Mouse (Mus musculus): ENCODE data around the gene Mall. TPM values are rescaled to one million over a fixed set of nuclear protein-coding genes. Genes with fewer than 3 reads are reported as not detected.

Gene Mall
- polyA plus RNA-seq, 1 experiment from 2014 or later = 2.2 TPM

DNA sequence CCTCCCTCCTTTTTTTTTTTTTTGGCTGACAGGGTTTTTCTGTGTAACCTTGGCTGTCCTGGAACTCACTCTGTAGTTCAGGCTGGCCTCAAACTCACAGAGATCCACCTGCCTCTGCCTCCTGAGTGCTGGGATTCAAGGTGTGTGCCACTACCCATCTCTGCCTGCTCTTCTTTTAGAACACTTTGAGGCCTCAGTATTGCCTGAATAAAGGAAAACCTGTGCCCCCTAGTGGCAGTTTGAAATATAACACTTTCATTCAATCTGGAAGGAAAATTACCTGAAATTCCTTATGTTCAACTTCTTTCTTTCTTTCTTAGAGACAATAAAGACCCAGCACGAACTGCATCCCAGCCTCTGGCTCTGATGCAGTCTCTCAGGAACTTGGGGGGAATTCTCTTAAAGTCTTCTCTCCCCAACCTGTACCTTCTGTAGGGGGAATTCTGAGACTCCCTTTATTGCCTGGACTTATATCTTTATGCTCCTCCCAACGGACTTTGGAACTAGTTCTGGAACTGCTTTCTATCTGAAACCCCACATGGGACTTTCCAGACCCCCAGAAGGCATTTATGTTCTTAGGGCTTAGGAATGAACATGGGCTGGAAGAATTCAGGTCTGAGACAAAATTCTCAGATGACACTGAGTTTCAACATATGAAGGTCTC, 61.8 kb downstream of the Mall start:
- H3K27ac ChIP-seq (ENCODE audit: low read depth, low read length) = no peak overlapping the region
- DNase-seq (ENCODE audit: low spot score) (no peak), ATAC-seq (ENCODE audit: insufficient read depth, low FRiP score, low TSS enrichment) (no peak)
- no peaks in the 10 kb centered on the region for H3K9me3 ChIP-seq (ENCODE audit: control insufficient read depth, low read length)
- H3K4me1 ChIP-seq (ENCODE audit: control insufficient read depth, insufficient read depth, low read length) = no peaks in the 10 kb centered on the region
- H3K9ac ChIP-seq (ENCODE audit: low read length) = no peak overlapping the region
- H3K4me3 ChIP-seq (ENCODE audit: low read depth, low read length) = no peak overlapping the region
- WGBS = 23% methylated on average over 2 of the region's 2 CpGs
- no peak overlapping the region for H3K4me2 ChIP-seq (ENCODE audit: low read depth)
- no peaks in the 10 kb centered on the region for H3K36me3 ChIP-seq (ENCODE audit: control insufficient read depth, insufficient read depth, low read length)
- no peaks in the 10 kb centered on the region for H3K27me3 ChIP-seq (ENCODE audit: control insufficient read depth, insufficient read depth, low read length)

- H3K4me3 ChIP-seq (ENCODE audit: low read depth, low read length) = no peak overlapping the region
- DNase-seq (ENCODE audit: low spot score) = no peak
- H3K27ac ChIP-seq (ENCODE audit: low read depth, low read length) = no peak overlapping the region
- H3K36me3 ChIP-seq (ENCODE audit: control insufficient read depth, insufficient read depth, low read length) = no peaks in the 10 kb centered on the region
- no peaks in the 10 kb centered on the region for H3K27me3 ChIP-seq (ENCODE audit: control insufficient read depth, insufficient read depth, low read length)
- ATAC-seq (ENCODE audit: insufficient read depth, low FRiP score, low TSS enrichment) = no peak
- no peak overlapping the region for H3K4me2 ChIP-seq (ENCODE audit: low read depth)
- no peak overlapping the region for H3K9ac ChIP-seq (ENCODE audit: low read length)
- no peaks in the 10 kb centered on the region for H3K4me1 ChIP-seq (ENCODE audit: control insufficient read depth, insufficient read depth, low read length)
- no peaks in the 10 kb centered on the region for H3K9me3 ChIP-seq (ENCODE audit: control insufficient read depth, low read length)
Measured at GRCm38 (mm10) chr2:127667015-127667414, 62.7 kb downstream of the Mall start.

DNA sequence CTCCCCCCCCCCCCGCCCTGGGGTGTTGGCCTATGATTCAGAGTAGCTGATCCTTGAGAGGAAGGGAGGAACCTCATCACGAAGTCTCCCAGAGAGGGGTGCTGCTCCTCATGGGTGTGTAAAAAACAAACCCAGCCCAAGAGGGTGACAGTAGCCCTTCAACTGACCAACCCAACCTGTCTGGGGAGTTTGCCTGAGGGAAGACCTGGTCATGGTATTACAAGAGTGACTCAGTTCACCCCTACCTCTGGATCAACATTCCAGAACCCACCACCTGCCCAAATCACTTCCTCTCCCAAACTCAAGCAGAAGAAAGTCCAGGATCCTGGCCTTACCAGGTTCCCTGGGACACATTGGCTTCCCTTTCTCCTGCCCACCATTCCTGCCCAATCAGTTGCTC, 67.0 kb downstream of the Mall start:
- no peak overlapping the region for H3K4me3 ChIP-seq (ENCODE audit: low read depth, low read length)

GRCm38 (mm10) chr2:127656086-127656720, 73.5 kb downstream of the Mall start, which contains the start of gene Mal:
Gene Mal, minus strand, starts transcription at chr2:127656695.
- ATAC-seq (ENCODE audit: insufficient read depth, low FRiP score, low TSS enrichment) (no peak), DNase-seq (ENCODE audit: low spot score) (peak; percentile 44)
- Histone ChIP-seq H3K9ac (ENCODE audit: low read length) (peak within 1 kb of the TSS; percentile 29; the same call in 1 of the 2 replicates), H3K4me2 (ENCODE audit: low read depth) (peak within 1 kb of the TSS; percentile 60), H3K4me3 (ENCODE audit: low read depth, low read length) (peak within 1 kb of the TSS; percentile 38), H3K9me3 (ENCODE audit: control insufficient read depth, low read length) (no peaks in the 10 kb centered on the region), H3K36me3 (ENCODE audit: control insufficient read depth, insufficient read depth, low read length) (no peaks in the 10 kb centered on the region), H3K4me1 (ENCODE audit: control insufficient read depth, insufficient read depth, low read length) (peaks cover 6% of the 10 kb centered on the region), H3K27me3 (ENCODE audit: control insufficient read depth, insufficient read depth, low read length) (peaks cover 33% of the 10 kb centered on the region), H3K27ac (ENCODE audit: low read depth, low read length) (no peak within 1 kb of the TSS)
- WGBS = under 1% methylated on average over 43 of the region's 43 CpGs

More for the DNA sequence above, 67.0 kb downstream of the Mall start:
- H3K27ac ChIP-seq (ENCODE audit: low read depth, low read length) = no peak overlapping the region
- no peaks in the 10 kb centered on the region for H3K9me3 ChIP-seq (ENCODE audit: control insufficient read depth, low read length)
- no peaks in the 10 kb centered on the region for H3K4me1 ChIP-seq (ENCODE audit: control insufficient read depth, insufficient read depth, low read length)
- no peak overlapping the region for H3K9ac ChIP-seq (ENCODE audit: low read length)
- H3K36me3 ChIP-seq (ENCODE audit: control insufficient read depth, insufficient read depth, low read length) = no peaks in the 10 kb centered on the region
- H3K4me2 ChIP-seq (ENCODE audit: low read depth) = no peak overlapping the region
- H3K27me3 ChIP-seq (ENCODE audit: control insufficient read depth, insufficient read depth, low read length) = no peaks in the 10 kb centered on the region
- WGBS = 54% methylated on average over 1 of the region's 2 CpGs
- DNase-seq (ENCODE audit: low spot score) (no peak), ATAC-seq (ENCODE audit: insufficient read depth, low FRiP score, low TSS enrichment) (no peak)

GRCm38 (mm10) chr2:127655419-127655818, 74.3 kb downstream of the Mall start:
- no peaks in the 10 kb centered on the region for H3K9me3 ChIP-seq (ENCODE audit: control insufficient read depth, low read length)
- H3K9ac ChIP-seq (ENCODE audit: low read length) = no peak overlapping the region
- H3K4me3 ChIP-seq (ENCODE audit: low read depth, low read length) = peak overlapping the region; percentile 38; the same call in 1 of the 2 replicates
- H3K27ac ChIP-seq (ENCODE audit: low read depth, low read length) = no peak overlapping the region
- H3K4me1 ChIP-seq (ENCODE audit: control insufficient read depth, insufficient read depth, low read length) = peaks cover 6% of the 10 kb centered on the region
- no peak for DNase-seq (ENCODE audit: low spot score)
- no peak for ATAC-seq (ENCODE audit: insufficient read depth, low FRiP score, low TSS enrichment)
- no peaks in the 10 kb centered on the region for H3K36me3 ChIP-seq (ENCODE audit: control insufficient read depth, insufficient read depth, low read length)
- H3K27me3 ChIP-seq (ENCODE audit: control insufficient read depth, insufficient read depth, low read length) = peaks cover 33% of the 10 kb centered on the region
- WGBS = 4% methylated on average over 9 of the region's 9 CpGs
- no peak overlapping the region for H3K4me2 ChIP-seq (ENCODE audit: low read depth)

DNA sequence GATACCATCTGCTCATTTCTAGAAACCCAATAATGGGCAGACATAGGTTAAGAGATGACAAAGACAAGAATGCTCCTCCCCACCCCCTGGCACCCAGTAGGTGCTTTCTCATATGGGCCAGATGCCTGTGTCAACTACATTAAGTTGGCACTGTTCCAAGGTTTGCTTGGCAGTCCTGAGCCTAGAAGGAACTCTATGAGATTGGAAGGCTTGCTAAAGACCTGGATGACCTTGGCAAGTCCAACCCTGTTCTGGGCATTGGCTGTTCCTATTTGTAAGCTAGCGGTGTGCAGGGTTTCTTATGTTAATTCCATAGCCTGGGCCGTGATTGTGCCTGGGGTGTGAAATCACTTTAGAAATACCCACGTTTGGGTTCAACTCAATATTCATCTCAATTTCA, 74.9 kb downstream of the Mall start:
- H3K9ac ChIP-seq (ENCODE audit: low read length) = no peak overlapping the region
- no peak overlapping the region for H3K4me2 ChIP-seq (ENCODE audit: low read depth)
- no peaks in the 10 kb centered on the region for H3K36me3 ChIP-seq (ENCODE audit: control insufficient read depth, insufficient read depth, low read length)
- no peak overlapping the region for H3K27ac ChIP-seq (ENCODE audit: low read depth, low read length)
- peaks cover 33% of the 10 kb centered on the region for H3K27me3 ChIP-seq (ENCODE audit: control insufficient read depth, insufficient read depth, low read length)
- ATAC-seq (ENCODE audit: insufficient read depth, low FRiP score, low TSS enrichment) = no peak
- DNase-seq (ENCODE audit: low spot score) = no peak
- 45% methylated on average over 3 of the region's 3 CpGs for WGBS
- no peak overlapping the region for H3K4me3 ChIP-seq (ENCODE audit: low read depth, low read length)
- H3K4me1 ChIP-seq (ENCODE audit: control insufficient read depth, insufficient read depth, low read length) = peaks cover 6% of the 10 kb centered on the region
- H3K9me3 ChIP-seq (ENCODE audit: control insufficient read depth, low read length) = no peaks in the 10 kb centered on the region

Other genes with a start within 250 kb of the Mall start
- 3.1 and 3.4 TPM in 2 replicates for gene Kcnip3, start 207.8 kb downstream of the Mall start, polyA plus RNA-seq (2014; fragmentation: Nextera tagmentation; extraction: Ambion mirVana)
- 0.62 and 0.89 TPM in 2 replicates for gene Prom2, start 188.5 kb downstream of the Mall start, polyA plus RNA-seq (2014; fragmentation: Nextera tagmentation; extraction: Ambion mirVana)
- 8.7 and 9.8 TPM in 2 replicates for gene Zfp661, start 142.8 kb downstream of the Mall start, polyA plus RNA-seq (2014; fragmentation: Nextera tagmentation; extraction: Ambion mirVana)
- 149 and 154 TPM in 2 replicates for gene Mrps5, start 142.7 kb downstream of the Mall start, polyA plus RNA-seq (2014; fragmentation: Nextera tagmentation; extraction: Ambion mirVana)
- 1.1 and 1.2 TPM in 2 replicates for gene Mal, start 73.2 kb downstream of the Mall start, polyA plus RNA-seq (2014; fragmentation: Nextera tagmentation; extraction: Ambion mirVana)
- gene Nphp1, start 59.0 kb upstream of the Mall start, polyA plus RNA-seq (2014; fragmentation: Nextera tagmentation; extraction: Ambion mirVana) = 23.2 and 25.6 TPM in 2 replicates
- gene Mtln, start 62.6 kb upstream of the Mall start, polyA plus RNA-seq (2014; fragmentation: Nextera tagmentation; extraction: Ambion mirVana) = 25.2 and 25.7 TPM in 2 replicates
- 35.5 TPM in 2 replicates for gene Bub1, start 101.9 kb upstream of the Mall start, polyA plus RNA-seq (2014; fragmentation: Nextera tagmentation; extraction: Ambion mirVana)
- 0.09 TPM in 1 of 2 replicates, not detected in the other for gene Acoxl, start 108.9 kb upstream of the Mall start, polyA plus RNA-seq (2014; fragmentation: Nextera tagmentation; extraction: Ambion mirVana)